Mouse (Mus musculus): ENCODE data around the gene Faah.

- no peak for TF ChIP-seq E2F4 (IDR thresholded peaks at IDR 0.05; ENCODE audit: insufficient read depth)
- no peak for TF ChIP-seq POLR2A (IDR thresholded peaks at IDR 0.05; ENCODE audit: insufficient read length, low read depth)
- TF ChIP-seq MYOG (IDR thresholded peaks at IDR 0.05; ENCODE audit: control insufficient read depth in 1 of 3, insufficient read depth in 1 of 3, insufficient read length in 2 of 3, low read depth in 2 of 3), result no peak
- TF ChIP-seq MAX (IDR thresholded peaks at IDR 0.05; ENCODE audit: low read depth), result no peak
- no peak for TF ChIP-seq TCF12 (IDR thresholded peaks at IDR 0.05; ENCODE audit: insufficient read depth, poor library complexity, severe bottlenecking)
- no peak for TF ChIP-seq USF1 (IDR thresholded peaks at IDR 0.05; ENCODE audit: low read depth)
- no peak for TF ChIP-seq POLR2AphosphoS2 (IDR thresholded peaks at IDR 0.05; ENCODE audit: insufficient read length, low read depth)
- TF ChIP-seq TCF3 (IDR thresholded peaks at IDR 0.05; ENCODE audit: insufficient read length, low read depth), result no peak
- TF ChIP-seq MYOD1 (IDR thresholded peaks at IDR 0.05; ENCODE audit: control insufficient read depth in 1 of 3, insufficient read length in 2 of 3, low read depth in 2 of 3), result no peak
- no peak for TF ChIP-seq REST (IDR thresholded peaks at IDR 0.05; ENCODE audit: insufficient read depth, insufficient read length)
These were observed 21.0 kb downstream of the Faah start for GRCm38 (mm10) chr4:115996729-115997128.
